Mouse (Mus musculus) small intestine, adult 2 months (tissue): ENCODE measurements around the gene Dennd5b.

ENCODE experiments used
- CTCF ChIP-seq: fragments of 200-500 bp; IDR thresholded peaks from 2 replicates; pipeline ENCODE4 v1.5.1; 2012; ENCODE audit warnings: low read depth, mild to moderate bottlenecking, control low read depth, inconsistent platforms, low read length, moderate library complexity, mixed read lengths; ENCODE audit not compliant: insufficient replicate concordance, insufficient read length; ENCODE audit errors: extremely low read depth
- POLR2A ChIP-seq: fragments of 200-500 bp; IDR thresholded peaks from 2 replicates; pipeline ENCODE4 v1.6.1; 2012; ENCODE audit warnings: low read depth, mild to moderate bottlenecking, control low read depth, inconsistent platforms, low read length, moderate library complexity

DNA sequence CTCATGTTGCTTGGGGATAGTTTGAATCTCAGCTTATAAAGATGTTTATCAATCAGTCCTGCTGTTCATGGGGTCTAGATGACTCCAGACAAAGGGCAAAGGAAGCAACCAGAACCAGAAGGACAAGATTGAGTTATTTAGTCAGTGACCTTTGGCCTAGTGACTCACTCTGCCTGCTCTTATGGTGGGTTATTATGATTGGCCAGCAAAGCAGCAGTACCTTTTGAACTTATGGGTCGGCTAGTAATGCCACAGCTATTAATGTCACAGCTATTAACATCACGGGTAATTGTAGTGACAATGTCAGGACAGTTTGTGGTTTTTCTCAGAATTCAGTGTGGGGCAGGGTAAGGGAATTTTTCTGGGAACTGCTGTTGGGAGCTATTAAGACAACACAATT lies 36.5 kb upstream of the Dennd5b start:
- TF ChIP-seq CTCF (no peak), POLR2A (no peak)
